Mouse (Mus musculus) intestine, embryonic 15.5 days (tissue): ENCODE measurements around the gene Gm20388. TPM values are rescaled to one million over a fixed set of nuclear protein-coding genes. Genes with fewer than 3 reads are reported as not detected.
A peak's percentile ranks its signal among the peaks of the same experiment; 100 is the strongest.

Experiments
- ATAC-seq: fragments of 200-750 bp; cut with Nextera tagmentation; 2 replicates; pipeline ENCODE4 v1.8.0; 2017; ENCODE audit warnings: moderate TSS enrichment, moderate library complexity
- H3K27ac ChIP-seq: fragments of 300-500 bp; sonication (generic); 2 replicates; pipeline ENCODE4 v1.5.1; 2015; ENCODE audit warnings: mild to moderate bottlenecking, inconsistent platforms
- H3K27me3 ChIP-seq: fragments of 300-500 bp; sonication (generic); replicated peaks from 2 replicates; pipeline ENCODE4 v1.6.1; 2015; ENCODE audit warnings: inconsistent platforms
- H3K36me3 ChIP-seq: fragments of 300-500 bp; sonication (generic); 2 replicates; pipeline ENCODE4 v1.6.1; 2015; ENCODE audit warnings: inconsistent platforms
- H3K4me1 ChIP-seq: fragments of 300-500 bp; sonication (generic); replicated peaks from 2 replicates; pipeline ENCODE4 v1.6.1; 2015; ENCODE audit warnings: inconsistent platforms
- H3K4me2 ChIP-seq: fragments of 300-500 bp; sonication (generic); replicated peaks from 2 replicates; pipeline ENCODE4 v1.6.1; 2015; ENCODE audit warnings: mild to moderate bottlenecking, inconsistent platforms
- H3K4me3 ChIP-seq: fragments of 300-500 bp; sonication (generic); replicated peaks from 2 replicates; pipeline ENCODE4 v1.5.1; 2015; ENCODE audit warnings: inconsistent platforms
- H3K9ac ChIP-seq: fragments of 300-500 bp; sonication (generic); 2 replicates; pipeline ENCODE4 v1.6.1; 2015; ENCODE audit warnings: inconsistent platforms
- H3K9me3 ChIP-seq: fragments of 300-500 bp; sonication (generic); 2 replicates; pipeline ENCODE4 v1.6.1; 2016; ENCODE audit warnings: inconsistent platforms
- WGBS: fragments of 180-500 bp; shearing (Covaris S2); methylation state at CpG from one replicate; pipeline ENCODE4 v1.1.7; 2015; 5-methylcytosine and 5-hydroxymethylcytosine counted together
- polyA plus RNA-seq: library from polyadenylated mRNA; unstranded; fragments of >200 nt; fragmentation: Nextera tagmentation; extraction: Ambion mirVana; gene quantifications from 2 replicates; pipeline ENCODE4 v1.2.1, GENCODE M21; 2015

Gene Gm20388
- polyA plus RNA-seq, 1 experiment from 2014 or later = not detected

GRCm38 (mm10) chr8:122851692-122852545 lies 2941.3 kb downstream of the Gm20388 start:
- H3K4me2 ChIP-seq = no peak overlapping the region
- H3K27me3 ChIP-seq = no peaks in the 10 kb centered on the region
- no peak overlapping the region for H3K9ac ChIP-seq
- H3K4me3 ChIP-seq = no peak overlapping the region
- no peaks in the 10 kb centered on the region for H3K36me3 ChIP-seq
- H3K4me1 ChIP-seq = peaks cover 12% of the 10 kb centered on the region
- WGBS = 88% methylated on average over 12 of the region's 12 CpGs
- H3K9me3 ChIP-seq = no peaks in the 10 kb centered on the region
- H3K27ac ChIP-seq = no peak overlapping the region
- no peak for ATAC-seq

DNA sequence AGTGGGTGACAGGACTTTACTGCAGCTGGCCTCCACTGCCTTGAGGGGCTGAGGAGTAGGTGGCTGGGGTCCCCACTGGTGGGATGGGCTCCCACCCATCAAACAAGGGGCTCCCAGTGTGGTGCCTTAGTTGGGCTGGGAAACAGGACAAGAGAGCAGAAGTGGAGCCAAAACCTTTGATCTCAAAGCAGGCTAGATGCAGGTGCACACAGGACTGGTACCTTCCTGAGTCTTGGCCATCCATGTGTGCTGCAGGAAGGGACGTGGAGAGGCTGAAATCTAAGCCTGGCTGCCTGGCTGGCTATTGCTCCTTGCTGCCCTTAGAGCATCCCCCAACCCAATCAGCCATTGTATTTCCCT lies 2941.9 kb downstream of the Gm20388 start:
- no peak overlapping the region for H3K4me2 ChIP-seq
- H3K9ac ChIP-seq = no peak overlapping the region
- no peaks in the 10 kb centered on the region for H3K27me3 ChIP-seq
- H3K27ac ChIP-seq = no peak overlapping the region
- H3K4me3 ChIP-seq = no peak overlapping the region
- peaks cover 12% of the 10 kb centered on the region for H3K4me1 ChIP-seq
- no peaks in the 10 kb centered on the region for H3K36me3 ChIP-seq
- no peak for ATAC-seq
- 53% methylated on average over 1 of the region's 1 CpGs for WGBS
- H3K9me3 ChIP-seq = no peaks in the 10 kb centered on the region

DNA sequence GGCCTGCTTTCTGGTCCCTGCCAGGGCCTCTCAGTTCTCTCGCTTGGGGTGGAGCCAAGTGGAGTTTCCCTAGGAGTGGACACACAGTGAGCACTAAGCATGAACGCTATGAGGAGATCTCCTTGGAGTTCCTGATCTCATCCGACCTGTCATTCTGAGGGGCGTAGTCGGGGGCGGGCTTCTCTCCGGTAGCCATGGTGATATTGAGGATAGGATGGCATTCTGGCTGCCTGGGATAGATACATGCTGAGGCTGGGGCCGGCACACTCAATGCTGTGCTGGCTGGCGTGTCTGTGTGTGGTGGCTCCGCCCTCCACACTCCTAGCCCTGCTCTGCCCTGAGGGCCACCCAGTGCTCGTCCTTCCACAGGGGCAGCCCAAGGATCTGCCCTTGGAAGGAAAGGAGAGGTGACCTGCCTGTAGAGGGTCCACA lies 2942.7 kb downstream of the Gm20388 start:
- H3K4me2 ChIP-seq = no peak overlapping the region; the same call in 1 of the 2 replicates
- H3K9me3 ChIP-seq = no peaks in the 10 kb centered on the region
- H3K9ac ChIP-seq = no peak overlapping the region
- no peak overlapping the region for H3K27ac ChIP-seq
- H3K4me1 ChIP-seq = peaks cover 10% of the 10 kb centered on the region
- no peaks in the 10 kb centered on the region for H3K36me3 ChIP-seq
- ATAC-seq = peak; percentile 34; the same call in 1 of the 2 replicates
- H3K27me3 ChIP-seq = no peaks in the 10 kb centered on the region
- no peak overlapping the region for H3K4me3 ChIP-seq
- WGBS = 28% methylated on average over 11 of the region's 11 CpGs

- no peak overlapping the region for H3K27ac ChIP-seq
- H3K4me3 ChIP-seq = no peak overlapping the region
- peaks cover 8% of the 10 kb centered on the region for H3K4me1 ChIP-seq
- H3K27me3 ChIP-seq = no peaks in the 10 kb centered on the region
- WGBS = 62% methylated on average over 7 of the region's 7 CpGs
- no peak for ATAC-seq
- no peak overlapping the region for H3K4me2 ChIP-seq
- H3K9me3 ChIP-seq = no peaks in the 10 kb centered on the region
- no peak overlapping the region for H3K9ac ChIP-seq
- H3K36me3 ChIP-seq = no peaks in the 10 kb centered on the region
Observed at GRCm38 (mm10) chr8:122854388-122854787, 2943.7 kb downstream of the Gm20388 start.

DNA sequence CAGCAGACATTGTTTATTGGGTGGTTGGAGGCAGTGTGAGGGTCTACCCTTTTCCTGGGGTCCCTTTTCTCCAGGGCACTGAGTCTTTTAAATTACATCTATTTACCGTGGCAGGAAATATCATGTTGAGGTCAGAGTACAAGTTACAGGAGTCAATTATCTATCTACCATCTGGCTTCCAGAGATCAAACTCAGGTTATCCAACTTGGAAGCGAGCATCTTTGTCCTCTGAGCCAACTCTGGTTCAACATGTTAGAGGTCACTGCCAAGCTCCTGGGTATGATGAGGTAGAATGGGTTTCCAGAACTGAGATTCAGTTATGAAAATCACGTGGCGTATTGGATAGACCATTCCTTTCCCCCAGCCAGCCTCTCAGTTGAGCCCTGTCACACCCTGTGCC lies 2944.5 kb downstream of the Gm20388 start:
- Histone ChIP-seq H3K9ac (no peak overlapping the region), H3K27ac (no peak overlapping the region), H3K4me1 (peaks cover 8% of the 10 kb centered on the region), H3K9me3 (no peaks in the 10 kb centered on the region), H3K4me3 (no peak overlapping the region), H3K27me3 (no peaks in the 10 kb centered on the region), H3K4me2 (no peak overlapping the region), H3K36me3 (no peaks in the 10 kb centered on the region)
- ATAC-seq = no peak
- 72% methylated on average over 4 of the region's 4 CpGs for WGBS

DNA sequence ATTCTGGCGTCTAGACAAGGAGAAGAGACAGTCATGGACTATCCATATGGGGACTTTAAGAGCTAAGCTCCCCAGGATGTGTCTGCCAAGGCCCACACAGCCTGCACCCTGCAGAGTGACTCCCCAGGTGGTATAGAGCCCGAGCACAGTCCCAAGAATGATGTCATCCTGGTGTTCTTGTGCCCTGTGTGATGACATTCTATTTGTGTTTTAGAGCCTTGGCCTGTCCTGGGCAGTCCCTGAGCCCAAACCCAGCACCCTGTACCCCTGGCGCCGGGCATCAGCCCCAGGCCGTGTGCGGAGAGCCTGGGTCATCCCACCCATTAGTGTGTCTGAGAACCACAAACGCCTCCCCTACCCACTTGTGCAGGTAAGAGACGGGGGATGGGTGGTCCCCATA lies 2945.6 kb downstream of the Gm20388 start:
- Histone ChIP-seq H3K4me1 (peaks cover 8% of the 10 kb centered on the region), H3K27ac (no peak overlapping the region), H3K27me3 (no peaks in the 10 kb centered on the region), H3K9me3 (no peaks in the 10 kb centered on the region), H3K36me3 (no peaks in the 10 kb centered on the region), H3K9ac (no peak overlapping the region), H3K4me2 (no peak overlapping the region), H3K4me3 (no peak overlapping the region)
- no peak for ATAC-seq
- 79% methylated on average over 8 of the region's 8 CpGs for WGBS

DNA sequence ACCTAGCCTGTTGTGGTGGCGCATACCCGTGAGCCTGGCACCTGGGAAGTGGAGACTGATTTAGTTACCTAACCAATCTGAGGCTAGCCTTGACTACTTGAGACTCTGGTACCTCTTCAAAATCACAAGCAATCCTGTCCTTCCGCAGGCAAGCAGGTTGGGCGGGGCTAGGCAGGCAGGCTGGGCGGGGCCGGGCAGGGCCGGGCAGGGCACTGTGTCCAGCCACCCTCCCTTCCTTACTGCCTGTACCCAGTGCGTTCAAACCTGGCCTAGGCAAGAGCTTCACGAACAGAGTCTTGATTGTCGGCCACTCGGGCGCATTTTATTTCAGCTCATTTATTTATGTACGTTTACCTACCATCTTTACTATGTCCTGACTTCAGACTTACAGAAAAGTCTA lies 2949.2 kb downstream of the Gm20388 start:
- no peak overlapping the region for H3K4me2 ChIP-seq
- no peak overlapping the region for H3K27ac ChIP-seq
- H3K27me3 ChIP-seq = no peaks in the 10 kb centered on the region
- peak; percentile 77 for ATAC-seq
- no peaks in the 10 kb centered on the region for H3K4me1 ChIP-seq
- H3K4me3 ChIP-seq = no peak overlapping the region
- H3K9me3 ChIP-seq = no peaks in the 10 kb centered on the region
- no peak overlapping the region for H3K9ac ChIP-seq
- WGBS = 54% methylated on average over 13 of the region's 13 CpGs
- no peaks in the 10 kb centered on the region for H3K36me3 ChIP-seq

- WGBS = 58% methylated on average over 26 of the region's 26 CpGs
- peak; percentile 40; the same call in 1 of the 2 replicates for ATAC-seq
Observed at GRCm38 (mm10) chr8:122864719-122865129, 2954.1 kb downstream of the Gm20388 start.

GRCm38 (mm10) chr8:122865441-122865840 lies 2954.8 kb downstream of the Gm20388 start:
- Histone ChIP-seq H3K36me3 (no peaks in the 10 kb centered on the region), H3K27me3 (no peaks in the 10 kb centered on the region), H3K9me3 (no peaks in the 10 kb centered on the region), H3K4me2 (peak overlapping the region; percentile 51), H3K9ac (no peak overlapping the region), H3K4me3 (no peak overlapping the region), H3K4me1 (peaks cover 2% of the 10 kb centered on the region; the same call in 1 of the 2 replicates), H3K27ac (no peak overlapping the region)
- no peak for ATAC-seq
- 67% methylated on average over 10 of the region's 10 CpGs for WGBS

More at GRCm38 (mm10) chr8:122864719-122865129, 2954.1 kb downstream of the Gm20388 start:
- Histone ChIP-seq H3K9ac (no peak overlapping the region), H3K4me2 (peak overlapping the region; percentile 51), H3K4me3 (peak overlapping the region; percentile 10; the same call in 1 of the 2 replicates), H3K27me3 (no peaks in the 10 kb centered on the region), H3K4me1 (no peaks in the 10 kb centered on the region), H3K27ac (no peak overlapping the region), H3K9me3 (no peaks in the 10 kb centered on the region), H3K36me3 (no peaks in the 10 kb centered on the region)

DNA sequence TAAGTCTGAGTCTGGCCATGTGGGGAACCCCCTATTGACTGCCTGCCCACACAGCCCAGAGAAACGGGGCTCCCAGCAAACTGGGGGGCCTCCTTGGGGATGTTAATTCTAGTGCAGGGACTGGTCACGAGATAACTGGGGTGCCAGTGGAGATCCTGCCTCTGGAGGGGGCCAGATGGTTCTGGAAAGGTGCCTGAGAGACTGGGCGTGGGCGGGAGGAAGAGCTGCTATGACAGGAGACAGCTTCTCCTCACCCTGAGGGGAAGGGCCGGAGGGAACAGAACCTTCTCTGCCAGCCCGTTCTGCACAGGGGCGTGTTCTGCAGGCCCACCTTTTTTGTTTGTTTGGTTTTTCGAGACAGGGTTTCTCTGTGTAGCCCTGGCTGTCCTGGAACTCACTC lies 2955.6 kb downstream of the Gm20388 start:
- Histone ChIP-seq H3K4me2 (no peak overlapping the region), H3K9me3 (no peaks in the 10 kb centered on the region), H3K4me3 (no peak overlapping the region), H3K27ac (no peak overlapping the region), H3K27me3 (no peaks in the 10 kb centered on the region), H3K4me1 (peaks cover 4% of the 10 kb centered on the region; the same call in 1 of the 2 replicates), H3K9ac (no peak overlapping the region), H3K36me3 (no peaks in the 10 kb centered on the region)
- ATAC-seq = no peak
- 80% methylated on average over 8 of the region's 8 CpGs for WGBS

DNA sequence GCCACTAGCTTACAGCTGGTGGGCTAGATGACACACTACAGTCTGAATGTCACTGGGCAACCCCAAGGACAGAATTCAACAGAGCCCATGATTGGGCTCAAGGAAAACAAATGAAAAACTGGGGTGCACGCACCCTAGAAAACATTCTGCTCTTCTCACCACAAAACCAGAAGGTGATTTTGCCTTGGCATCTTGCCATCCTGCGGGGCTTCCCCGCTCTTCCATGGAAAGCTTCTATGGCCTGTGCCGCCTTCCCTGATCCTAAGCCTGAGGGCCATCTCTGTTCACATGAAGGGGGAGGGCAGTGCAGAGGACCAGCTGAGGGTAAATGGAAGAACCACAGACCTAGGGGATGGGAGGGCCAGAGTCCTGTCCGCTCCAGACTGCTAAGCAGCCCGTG lies 2957.3 kb downstream of the Gm20388 start:
- no peak overlapping the region for H3K9ac ChIP-seq
- no peak overlapping the region for H3K4me3 ChIP-seq
- H3K36me3 ChIP-seq = no peaks in the 10 kb centered on the region
- no peaks in the 10 kb centered on the region for H3K9me3 ChIP-seq
- no peak for ATAC-seq
- H3K4me2 ChIP-seq = no peak overlapping the region
- WGBS = 89% methylated on average over 6 of the region's 6 CpGs
- no peaks in the 10 kb centered on the region for H3K27me3 ChIP-seq
- H3K27ac ChIP-seq = no peak overlapping the region
- peaks cover 4% of the 10 kb centered on the region; the same call in 1 of the 2 replicates for H3K4me1 ChIP-seq

GRCm38 (mm10) chr8:122870377-122870863 lies 2959.8 kb downstream of the Gm20388 start:
- Histone ChIP-seq H3K4me3 (peak overlapping the region; percentile 12), H3K27ac (no peak overlapping the region), H3K36me3 (no peaks in the 10 kb centered on the region), H3K4me1 (peaks cover 4% of the 10 kb centered on the region; the same call in 1 of the 2 replicates), H3K4me2 (peak overlapping the region; percentile 54), H3K9ac (0 out of 2 replicates have a peak overlapping the region, but pooled peaks have one; percentile 12), H3K27me3 (no peaks in the 10 kb centered on the region), H3K9me3 (no peaks in the 10 kb centered on the region)
- WGBS = 22% methylated on average over 31 of the region's 31 CpGs
- ATAC-seq = peak; percentile 50
